Mouse (Mus musculus): ENCODE measurements around the gene Tmem150a.

DNA sequence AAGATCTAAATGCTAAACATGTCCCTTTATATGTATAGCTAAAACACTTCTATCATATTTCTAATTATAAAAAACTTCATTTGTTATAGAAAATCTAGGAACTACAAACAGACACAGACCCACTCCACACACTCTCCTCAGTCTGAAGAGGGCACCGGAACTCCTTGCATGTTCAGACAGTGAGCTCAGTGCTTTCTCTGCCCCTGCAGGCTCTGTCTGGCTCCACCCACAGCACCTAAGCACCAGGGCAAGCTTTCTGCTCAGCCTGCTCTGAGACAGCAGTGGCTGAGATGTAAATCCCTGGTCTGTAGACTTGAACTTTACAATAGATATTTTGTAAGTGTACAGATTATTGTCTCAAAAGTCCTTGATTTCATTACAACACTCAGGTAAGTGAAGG, 39.2 kb upstream of the Tmem150a start:
- TF ChIP-seq CTCF (IDR thresholded peaks at IDR 0.05; ENCODE audit: low read depth, low read length) (no peak), POLR2A (IDR thresholded peaks at IDR 0.05; ENCODE audit: extremely low read depth, insufficient read depth, low read length) (no peak)
